Mouse (Mus musculus): ENCODE results near the gene Prps1.
"Not testable (repeated sequence)": the region's sequence is repeated elsewhere in the genome, so short reads cannot be mapped to it uniquely, and the experiment has no call there.

The Prps1 gene

DNA sequence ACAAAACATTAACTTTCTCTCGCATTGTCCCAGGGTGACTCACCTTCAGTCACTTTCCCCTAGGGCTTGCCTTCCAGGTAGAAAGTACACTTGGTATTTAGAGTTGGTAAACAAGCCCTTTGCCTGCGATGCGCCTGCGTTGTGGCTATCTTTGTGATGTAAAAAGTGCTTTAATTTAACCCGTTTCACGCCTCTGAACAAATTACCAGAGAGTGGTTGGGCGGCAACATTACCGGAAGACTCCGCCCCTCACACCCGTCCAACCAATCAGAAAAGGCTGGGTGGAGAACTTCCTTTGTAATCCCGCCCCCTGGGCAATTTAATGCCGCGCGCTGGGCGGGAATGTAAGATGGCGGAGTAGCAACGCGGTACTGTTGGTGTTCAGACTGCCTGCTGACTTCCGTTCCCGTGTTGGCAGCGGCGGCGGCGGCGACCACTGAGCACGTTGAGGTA is at the start of gene Prps1:
Gene Prps1 (plus strand): TSS at position 335 of the 453 bp plus-strand sequence.
- peak; percentile 82 for DNase-seq (ENCODE audit: low read depth)

DNA sequence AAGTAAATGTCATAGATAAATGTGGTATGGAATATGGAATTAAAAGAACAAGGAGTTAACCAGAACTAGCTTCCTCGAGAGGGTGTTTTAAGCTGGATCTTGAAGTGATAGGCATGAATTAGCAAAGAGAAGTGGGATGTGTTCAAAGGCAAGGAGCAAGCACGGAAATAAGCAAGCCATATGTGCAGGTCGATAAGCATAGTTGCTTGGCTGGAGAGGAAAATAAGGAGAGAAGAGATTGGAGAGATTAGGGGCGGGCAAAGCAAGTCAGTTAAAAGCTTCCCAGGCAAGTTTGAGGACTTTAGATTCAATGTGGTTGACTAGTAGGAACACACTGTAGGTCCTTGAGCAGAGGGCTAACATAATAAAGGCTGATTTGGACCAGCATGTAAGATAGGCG is 48.8 kb upstream of the Prps1 start:
- DNase-seq (ENCODE audit: low read depth), result no peak

DNA sequence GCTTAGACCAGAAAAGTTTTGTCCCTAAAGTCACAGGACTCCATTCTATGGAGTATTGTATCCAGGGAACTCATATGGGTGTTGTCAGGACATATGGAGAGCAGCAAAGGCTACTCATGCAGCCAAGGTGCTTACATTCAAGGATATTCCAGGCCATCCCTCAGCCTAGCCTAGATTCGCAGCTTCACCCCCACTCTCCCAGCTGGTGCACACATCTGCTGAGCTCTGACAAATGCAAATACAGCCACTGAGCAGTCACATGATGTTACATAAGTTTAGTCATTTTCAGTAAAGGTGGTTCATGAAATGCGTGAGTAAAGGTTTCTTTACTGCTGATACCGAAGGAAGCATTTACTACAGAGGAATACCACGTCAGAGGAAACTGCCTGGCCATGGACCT is 37.9 kb upstream of the Prps1 start:
- no peak for DNase-seq (ENCODE audit: low read depth)

DNA sequence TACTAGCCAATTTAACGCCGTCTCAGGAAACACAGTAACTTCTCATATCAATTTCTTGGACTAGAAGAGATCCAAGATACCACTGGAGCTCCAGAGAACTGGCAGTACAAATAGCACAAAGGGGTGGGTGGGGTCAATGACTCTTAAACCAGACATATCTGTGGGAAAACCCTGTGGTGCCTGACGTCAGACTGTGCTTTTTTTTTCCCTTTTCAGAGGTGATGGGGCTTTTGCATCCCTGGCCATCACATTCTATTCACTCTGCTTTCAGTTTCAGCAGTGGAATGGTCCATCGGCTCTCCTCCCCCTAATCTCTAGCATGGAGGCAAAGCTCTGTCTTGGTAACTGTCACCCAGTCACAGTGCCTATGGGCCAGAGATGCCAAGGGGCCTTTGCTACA is 29.3 kb upstream of the Prps1 start:
- no peak for DNase-seq (ENCODE audit: low read depth)

DNA sequence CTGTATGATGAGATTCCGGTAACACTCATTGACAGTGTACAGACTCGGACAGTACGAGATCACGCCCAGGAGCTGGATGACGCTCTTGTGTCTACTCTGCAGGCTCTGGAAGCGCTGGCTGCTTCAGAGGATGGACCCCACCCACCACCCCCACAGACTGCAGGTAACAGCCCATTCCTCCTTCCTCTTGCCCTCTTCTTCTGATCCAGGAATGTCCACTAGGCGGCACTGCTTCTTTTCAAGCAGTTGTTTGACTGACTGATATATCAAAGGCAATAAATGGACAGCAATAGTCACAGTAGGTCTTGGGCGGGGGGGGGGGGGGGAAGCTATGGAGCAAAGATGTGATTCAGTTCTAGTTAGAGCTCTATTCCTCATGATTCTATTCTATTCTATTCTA is 28.2 kb upstream of the Prps1 start:
- DNase-seq (ENCODE audit: low read depth), result no peak

DNA sequence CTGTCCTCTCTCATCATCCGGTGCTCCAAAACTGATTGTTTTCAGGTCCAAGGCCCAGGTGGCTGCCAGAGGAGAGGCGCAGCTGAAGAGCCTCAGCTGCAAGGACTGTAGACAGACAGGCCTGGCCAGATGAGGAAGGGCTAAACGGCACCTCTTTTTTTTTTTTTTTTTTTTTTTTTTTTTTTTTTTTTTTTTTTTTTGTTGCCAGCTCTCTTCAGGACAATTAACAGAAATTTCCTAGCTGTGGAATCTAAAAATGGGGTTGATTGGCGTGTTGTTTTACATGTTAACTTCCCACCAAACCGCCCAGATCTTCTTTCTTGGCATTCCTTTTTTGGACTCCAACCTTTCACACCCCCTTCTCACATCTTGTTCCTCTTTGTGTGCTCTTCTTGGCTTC is 26.4 kb upstream of the Prps1 start:
- DNase-seq (ENCODE audit: low read depth), result no peak

DNA sequence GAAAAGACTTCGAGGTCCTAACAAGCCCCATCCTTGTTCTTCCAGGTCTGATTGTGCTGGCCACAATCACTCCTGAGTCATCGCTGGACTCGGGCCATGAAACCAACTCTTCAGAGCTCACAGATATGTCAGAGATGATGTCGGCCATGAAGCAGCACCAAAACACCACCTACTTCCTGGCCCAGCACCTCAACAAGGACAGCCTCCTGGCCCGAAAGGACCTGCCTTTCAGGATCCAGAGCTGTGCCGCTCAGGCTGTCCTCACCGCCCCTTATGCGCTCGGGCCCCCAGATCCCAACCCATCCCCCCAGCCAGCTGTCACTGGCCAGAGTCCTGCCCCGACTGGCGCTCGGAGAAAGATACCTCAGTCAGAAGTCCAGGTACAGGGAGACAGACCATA is 25.9 kb upstream of the Prps1 start:
- DNase-seq (ENCODE audit: low read depth), result no peak

DNA sequence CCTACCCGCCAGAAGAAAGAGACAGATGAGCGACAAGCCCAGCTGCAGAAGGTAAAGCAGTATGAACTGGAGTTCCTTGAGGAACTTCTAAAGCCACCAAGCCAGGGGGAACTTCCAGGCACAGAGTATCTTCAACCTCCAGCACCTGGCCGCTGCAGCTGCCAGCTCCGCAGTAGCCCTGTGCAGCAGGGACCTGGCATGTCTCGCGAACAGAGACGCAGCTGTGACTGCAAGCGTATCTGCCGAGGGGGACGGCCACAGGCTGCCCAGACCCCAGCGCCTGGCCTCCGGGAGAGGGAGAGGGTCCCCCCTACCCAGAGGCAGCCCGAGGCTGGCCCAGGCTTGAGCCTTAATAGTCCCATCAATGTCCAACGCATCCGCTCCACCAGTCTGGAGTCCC is 24.4 kb upstream of the Prps1 start:
- no peak for DNase-seq (ENCODE audit: low read depth)

DNA sequence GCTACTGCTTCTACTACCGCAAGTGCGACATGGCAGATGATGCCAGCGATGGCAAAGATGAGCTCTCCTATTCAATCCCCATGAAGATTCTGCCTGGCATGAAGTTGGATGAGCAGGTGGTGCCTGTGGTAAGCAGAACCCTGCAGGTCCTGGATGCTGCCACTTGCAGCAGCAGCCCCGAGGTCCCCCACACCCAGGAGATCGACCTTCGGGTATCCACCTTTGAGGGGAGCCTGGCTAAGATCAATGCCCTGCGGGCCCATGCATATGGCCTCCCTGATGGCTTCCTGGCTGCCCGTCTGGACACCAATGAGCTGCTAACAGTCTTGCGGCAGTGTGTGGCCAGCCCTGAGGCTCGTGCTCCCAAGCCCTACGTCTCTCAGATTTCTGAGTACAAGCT is 23.6 kb upstream of the Prps1 start:
- no peak for DNase-seq (ENCODE audit: low read depth)

DNA sequence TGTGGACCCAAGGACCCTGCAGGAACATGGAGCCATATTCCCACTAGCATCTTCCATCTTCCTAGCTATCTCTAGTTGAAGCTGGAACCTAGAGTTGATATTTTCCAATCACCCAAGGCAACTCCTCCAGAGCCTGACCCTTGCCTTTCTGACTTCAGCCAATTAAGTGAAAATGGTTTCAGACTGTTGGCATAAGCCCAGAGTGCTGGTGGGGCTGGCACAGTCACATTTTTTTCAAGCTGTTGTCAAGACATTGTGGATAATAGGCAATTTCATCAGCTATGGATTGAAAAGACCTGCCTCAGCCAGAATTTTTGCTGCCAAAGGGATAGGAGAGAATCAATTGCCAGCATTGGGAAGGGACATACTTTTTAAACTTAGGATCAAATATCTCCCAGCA is 18.5 kb upstream of the Prps1 start:
- no peak for DNase-seq (ENCODE audit: low read depth)

DNA sequence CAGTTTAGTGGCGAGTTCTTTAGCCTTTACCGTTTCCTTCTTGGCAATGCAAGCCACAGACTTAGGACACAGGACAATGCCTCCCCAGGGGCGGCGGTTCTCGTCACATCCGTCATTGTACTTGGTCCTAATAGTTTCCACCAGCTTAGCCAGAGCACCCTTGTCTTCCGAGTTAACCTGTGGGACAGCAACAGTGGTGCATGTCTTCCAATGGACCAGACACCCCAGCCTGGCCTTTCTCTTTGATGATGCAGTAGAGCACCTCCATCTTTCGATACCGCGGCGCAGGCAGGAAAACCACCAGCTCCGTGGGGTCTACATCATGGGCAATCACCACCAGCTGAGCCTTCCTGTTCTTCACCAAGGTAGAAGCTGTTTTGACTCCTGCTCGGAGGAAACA is 10.9 kb upstream of the Prps1 start:
- DNase-seq (ENCODE audit: low read depth), result no peak

DNA sequence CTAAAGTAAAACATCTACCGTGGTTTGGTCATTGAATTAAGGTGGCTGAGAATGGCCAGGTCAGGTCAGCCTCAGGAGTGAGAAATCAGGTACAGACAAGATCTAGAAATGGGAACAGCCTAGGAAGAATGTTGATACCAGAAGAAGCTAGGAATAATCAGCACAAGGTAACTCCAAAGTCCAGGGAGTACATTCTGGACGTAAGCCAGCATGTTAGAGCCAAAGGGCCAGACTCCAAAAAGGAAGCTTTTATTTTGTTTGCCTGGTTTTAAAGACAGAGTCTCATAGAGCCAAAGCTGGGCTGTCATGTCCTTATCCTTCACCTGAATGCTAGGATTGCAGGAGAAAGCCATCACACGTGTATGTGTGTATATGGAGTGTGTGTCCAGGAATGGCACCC is 6.3 kb upstream of the Prps1 start:
- no peak for DNase-seq (ENCODE audit: low read depth)

DNA sequence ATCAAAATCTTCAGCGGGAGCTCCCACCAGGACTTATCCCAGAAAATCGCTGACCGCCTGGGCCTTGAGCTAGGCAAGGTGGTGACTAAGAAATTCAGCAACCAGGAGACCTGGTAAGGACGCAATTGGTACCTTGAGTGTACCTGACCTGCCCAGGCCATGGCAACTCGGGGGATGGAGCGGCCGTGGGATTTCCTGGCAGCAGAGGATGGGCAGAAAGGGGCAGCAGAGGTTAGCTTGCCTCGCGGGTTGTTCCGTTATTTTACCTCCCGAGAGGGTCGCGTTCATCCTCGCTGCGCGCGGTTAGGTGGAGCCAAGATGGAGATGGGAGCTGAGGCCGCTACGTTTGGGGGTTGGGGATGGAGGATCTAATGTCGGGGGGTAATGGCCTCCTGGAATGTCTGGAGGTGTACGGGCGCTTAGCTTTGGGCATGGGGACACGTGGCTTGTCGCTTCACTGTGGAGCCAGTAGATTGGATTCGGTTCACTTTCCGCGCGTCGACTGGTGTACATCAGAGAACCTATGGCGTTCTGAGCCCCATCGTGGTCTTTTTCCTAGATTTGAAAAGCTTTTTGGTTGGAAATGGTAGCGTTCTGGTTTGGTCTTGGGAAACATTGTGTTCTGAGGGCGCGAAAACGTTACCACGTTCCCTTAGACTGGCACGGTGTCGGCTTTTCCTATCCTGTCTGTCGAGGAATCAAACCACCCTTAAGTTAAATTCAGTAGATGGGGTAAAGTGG is 508 bp downstream of the Prps1 start:
- DNase-seq (ENCODE audit: low read depth), result no peak

DNA sequence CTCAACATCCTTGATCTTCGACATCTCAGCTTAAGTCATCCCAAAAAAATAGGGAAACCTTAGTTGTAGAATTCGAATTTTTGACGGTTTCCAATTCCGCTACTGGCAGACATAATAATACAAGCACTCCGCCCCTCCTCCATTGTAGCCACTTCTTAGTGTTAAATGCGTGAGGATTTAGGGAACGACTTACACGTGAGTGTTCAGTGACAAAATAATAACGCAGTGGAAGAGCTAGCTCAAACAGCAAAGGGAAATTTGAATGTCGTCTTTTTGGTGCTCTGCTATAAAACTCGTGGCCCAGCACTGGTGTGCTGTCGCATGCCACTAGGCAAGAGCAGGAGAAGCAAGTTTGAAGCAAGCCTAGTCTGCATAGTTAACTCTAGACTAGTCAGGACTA is 1.1 kb downstream of the Prps1 start:
- no peak for DNase-seq (ENCODE audit: low read depth)

DNA sequence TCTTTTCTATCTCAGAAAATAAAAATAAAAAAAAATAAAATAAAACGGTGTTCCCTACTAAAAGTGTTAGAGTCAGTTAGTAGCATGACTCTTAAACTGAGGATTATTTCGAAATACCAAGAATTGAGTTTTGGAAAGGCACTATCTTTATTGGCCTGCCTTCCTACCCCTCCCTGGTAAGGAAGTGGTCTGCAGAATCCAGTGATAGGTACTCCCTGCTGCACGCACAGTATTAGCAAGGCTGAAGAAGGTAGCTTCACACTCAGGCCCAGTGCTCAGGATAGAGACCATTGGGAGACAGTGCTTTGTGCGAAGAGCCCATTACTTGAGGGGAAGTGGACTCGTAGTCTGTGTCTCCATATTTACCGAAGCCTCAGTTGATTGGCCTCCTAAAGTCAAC is 21.8 kb downstream of the Prps1 start:
- no peak for DNase-seq (ENCODE audit: low read depth)

DNA sequence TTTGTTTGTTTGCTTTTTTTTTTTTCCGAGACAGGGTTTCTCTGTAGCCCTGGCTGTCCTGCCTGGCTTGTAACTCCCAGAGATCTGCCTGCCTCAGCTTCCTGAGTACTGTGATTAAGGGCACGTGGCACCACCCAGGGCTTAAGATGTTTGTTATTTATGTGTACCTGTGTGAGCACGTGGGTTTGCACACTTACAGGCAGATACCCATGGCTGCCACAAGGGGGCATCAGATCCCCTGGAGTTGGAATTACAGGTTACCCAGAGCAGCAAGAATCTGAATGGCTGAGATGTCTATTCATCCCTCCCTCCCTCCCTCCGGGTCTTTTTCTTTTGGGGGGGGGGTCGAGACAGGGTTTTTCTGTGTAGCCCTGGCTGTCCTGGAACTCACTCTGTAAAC is 22.8 kb downstream of the Prps1 start:
- DNase-seq (ENCODE audit: low read depth), result peak; percentile 39

DNA sequence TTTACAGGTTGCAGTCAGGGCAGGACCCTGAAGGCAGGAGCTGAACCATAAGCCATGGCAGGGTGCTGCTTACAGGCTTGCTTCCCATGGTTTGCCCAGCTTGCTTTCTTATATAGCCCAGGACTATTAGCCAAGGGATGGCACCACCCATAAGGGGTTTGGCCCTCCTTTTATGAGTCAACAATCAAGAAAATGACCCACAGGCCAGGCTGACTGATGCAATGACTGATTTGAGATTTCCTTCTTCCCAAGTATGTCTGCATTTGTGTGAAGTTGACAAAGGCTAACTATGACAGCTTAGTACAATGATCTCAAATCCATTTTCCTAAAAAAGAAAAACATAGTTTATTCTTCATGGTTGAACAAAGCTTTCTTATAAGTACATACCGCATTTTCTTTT is 32.8 kb downstream of the Prps1 start:
- no peak for DNase-seq (ENCODE audit: low read depth)

DNA sequence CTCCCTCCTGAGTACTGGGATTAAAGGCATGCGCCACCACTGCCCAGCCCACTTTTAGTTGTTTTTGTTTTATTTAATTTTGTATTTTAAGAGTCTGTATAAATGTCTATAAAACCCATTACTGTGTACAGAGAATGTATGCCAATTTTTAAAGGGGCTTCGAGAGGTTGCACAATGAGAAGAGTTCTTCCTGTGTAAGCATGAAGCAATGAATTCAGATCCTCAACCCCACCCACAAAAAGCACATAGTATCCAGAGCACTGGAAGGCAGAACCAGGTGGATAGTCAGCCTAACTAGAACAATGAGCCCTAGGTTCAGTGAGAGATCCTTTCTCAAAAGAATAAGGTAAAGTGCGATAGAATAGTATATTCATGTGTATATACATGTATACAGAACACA is 33.8 kb downstream of the Prps1 start:
- no peak for DNase-seq (ENCODE audit: low read depth)

DNA sequence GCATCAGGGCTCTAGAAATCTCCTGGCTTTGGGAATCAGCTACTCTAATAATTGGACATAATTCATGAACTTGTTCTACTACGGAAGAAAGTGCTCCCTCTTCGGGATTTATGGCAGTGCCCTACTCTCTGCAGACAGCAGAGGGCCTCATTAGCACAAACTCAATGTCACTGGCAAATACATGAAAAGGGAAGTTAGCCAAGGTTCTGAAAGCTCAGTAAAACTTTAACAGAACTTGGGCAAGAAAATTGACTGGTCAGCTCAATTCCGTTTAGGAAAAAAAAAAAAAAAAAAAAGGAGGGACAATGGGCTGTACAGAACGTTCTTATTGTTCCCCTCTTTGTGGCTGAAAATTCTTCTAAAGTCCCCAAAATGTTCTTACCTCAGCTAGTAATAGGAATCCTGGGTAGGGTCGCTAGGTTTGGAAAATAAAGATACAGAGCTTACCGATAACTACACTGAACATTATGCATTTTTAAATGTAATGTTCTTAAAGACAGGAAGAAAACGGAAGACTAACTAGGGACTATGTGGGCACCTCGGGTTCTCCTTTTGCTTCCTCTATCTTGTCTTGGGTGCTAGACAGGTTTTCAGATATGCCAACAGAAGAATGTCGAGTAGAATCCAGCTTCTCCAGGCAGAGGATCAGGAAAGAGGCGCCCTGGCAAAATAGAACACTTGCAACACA is 35.6 kb downstream of the Prps1 start:
- no peak for DNase-seq (ENCODE audit: low read depth)

DNA sequence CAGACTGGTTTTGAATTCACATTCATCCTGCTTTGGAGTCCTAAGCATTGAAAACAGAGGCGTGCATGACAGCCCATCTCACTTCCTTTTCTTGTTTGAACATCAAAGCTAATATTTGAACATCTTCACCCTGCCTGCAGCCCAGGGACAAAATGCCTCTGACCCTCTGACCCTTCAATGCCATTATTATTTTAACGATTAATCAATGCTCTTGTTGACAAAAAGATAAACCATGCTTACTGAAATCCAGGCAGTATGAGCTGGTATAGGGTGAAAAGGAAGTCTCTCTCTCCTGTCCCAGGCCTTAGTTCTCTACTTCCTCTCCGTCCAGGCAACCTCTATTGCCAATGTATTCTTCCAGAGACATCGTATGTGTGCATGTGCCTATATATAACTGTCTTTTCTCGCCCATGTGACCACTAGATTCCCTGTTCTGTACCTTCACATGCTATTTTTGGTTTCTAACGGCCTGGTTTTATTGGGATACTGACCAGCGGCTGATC is 37.2 kb downstream of the Prps1 start:
- no peak for DNase-seq (ENCODE audit: low read depth)

DNA sequence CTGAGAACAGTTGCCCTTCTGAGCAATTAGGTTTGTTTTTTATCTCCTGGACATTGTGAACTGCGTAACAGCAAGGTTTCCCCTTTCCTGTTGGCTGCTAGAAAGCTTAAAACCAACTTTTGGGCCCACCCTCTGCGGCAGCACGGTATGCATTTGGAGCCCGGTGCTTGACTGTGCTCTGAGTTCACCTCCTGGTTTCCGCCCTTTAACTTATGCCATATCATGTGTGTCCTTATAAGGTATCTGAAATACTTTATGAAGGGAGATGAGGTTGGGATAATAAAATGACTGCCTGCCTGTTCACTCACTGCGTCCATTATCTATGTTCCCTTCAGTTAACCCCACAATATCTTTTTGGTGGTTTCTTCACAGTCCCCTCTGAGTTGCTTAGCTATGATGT is 37.8 kb downstream of the Prps1 start:
- no peak for DNase-seq (ENCODE audit: low read depth)

DNA sequence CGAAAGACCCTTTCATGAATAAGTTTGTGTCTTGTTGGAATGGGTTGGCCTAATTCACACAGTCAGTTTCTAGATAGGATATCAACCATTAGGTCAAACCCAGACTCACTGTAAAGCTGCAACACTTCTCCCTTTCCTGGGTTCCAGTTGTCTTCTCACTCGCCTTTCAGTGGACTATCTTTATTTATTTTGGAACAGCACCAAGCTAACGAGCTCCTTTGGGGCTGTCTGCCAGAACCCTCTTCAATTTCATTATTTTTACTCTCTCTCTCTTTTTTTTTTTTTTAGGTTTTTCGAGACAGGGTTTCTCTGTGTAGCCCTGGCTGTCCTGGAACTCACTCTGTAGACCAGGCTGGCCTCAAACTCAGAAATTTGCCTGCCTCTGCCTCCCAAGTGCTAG is 42.0 kb downstream of the Prps1 start:
- not testable (repeated sequence) for DNase-seq (ENCODE audit: low read depth)

DNA sequence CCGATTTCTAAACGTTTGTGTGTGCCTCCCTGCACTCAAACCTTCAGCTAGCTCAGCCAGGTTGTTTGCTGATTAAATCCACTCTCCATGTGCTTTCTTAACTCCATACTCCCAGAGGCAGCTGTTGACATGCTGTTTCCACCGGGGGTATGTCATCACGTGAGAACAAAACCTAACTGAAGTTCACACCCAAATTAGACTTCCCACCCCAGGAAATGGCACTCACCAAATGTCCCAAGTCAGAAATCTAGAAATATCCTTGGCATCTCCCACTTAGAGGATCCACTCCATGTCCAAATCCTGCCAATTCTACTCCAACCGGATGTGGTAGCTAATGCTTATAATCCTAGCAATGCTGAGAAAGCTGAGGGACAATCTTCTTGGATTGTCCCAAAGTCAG is 43.9 kb downstream of the Prps1 start:
- no peak for DNase-seq (ENCODE audit: low read depth)

Measured in c-Kit-positive CD71-negative TER-119-negative erythroid progenitor cells, embryonic 14.5 days (primary cell).